Mouse (Mus musculus) erythroblast, adult 5-6 weeks (primary cell): ENCODE results near the gene Tbc1d15. TPM values are rescaled to one million over a fixed set of nuclear protein-coding genes. Genes with fewer than 3 reads are reported as not detected.

ENCODE experiments used
- ATAC-seq: replicated peaks from 2 replicates; pipeline ENCODE4 v1.8.0; 2016; ENCODE audit warnings: moderate number of reproducible peaks, mild to moderate bottlenecking, moderate TSS enrichment, inconsistent platforms; ENCODE audit not compliant: poor library complexity, low FRiP score, severe bottlenecking
- total RNA-seq, 2 experiments: library from RNA; stranded (forward) in 1 of 2; stranded (reverse) in 1 of 2; fragments of 150-400 nt in 1 of 2; fragments of 200-764, 138-1000 nt in 1 of 2; gene quantifications; 2 replicates each; pipeline versions ENCODE4 v1.2.3 to v1.2.4; 2015 to 2017; ENCODE audit warnings: low replicate concordance in 2 of 2

Tbc1d15 gene
- total RNA-seq, 2 experiments from 2014 or later = 23.8 to 25.6 TPM

GRCm38 (mm10) chr10:115173336-115173735 lies 77.9 kb downstream of the Tbc1d15 start:
- no peak for ATAC-seq

- ATAC-seq = no peak
Measured at GRCm38 (mm10) chr10:115171351-115171818, 79.9 kb downstream of the Tbc1d15 start.

- no peak for ATAC-seq
Measured at GRCm38 (mm10) chr10:115170496-115171350, 80.5 kb downstream of the Tbc1d15 start.

- ATAC-seq = no peak
Measured at GRCm38 (mm10) chr10:115169410-115169809, 81.9 kb downstream of the Tbc1d15 start.

- no peak for ATAC-seq
Measured at GRCm38 (mm10) chr10:115160289-115160688, 91.0 kb downstream of the Tbc1d15 start.

Other genes with a start within 250 kb of the Tbc1d15 start
- gene Tph2, start 66.4 kb downstream of the Tbc1d15 start, total RNA-seq (2015; ENCODE audit: low replicate concordance) = not detected in 2 replicates
- not detected in 2 replicates for gene Tph2, start 66.4 kb downstream of the Tbc1d15 start, total RNA-seq (2017; ENCODE audit: low replicate concordance)
- 28.2 and 38.2 TPM in 2 replicates for gene Rab21, start 64.1 kb upstream of the Tbc1d15 start, total RNA-seq (2015; ENCODE audit: low replicate concordance)
- 18.9 and 31.2 TPM in 2 replicates for gene Rab21, start 64.1 kb upstream of the Tbc1d15 start, total RNA-seq (2017; ENCODE audit: low replicate concordance)
- gene Tmem19, start 111.0 kb upstream of the Tbc1d15 start, total RNA-seq (2015; ENCODE audit: low replicate concordance) = 4.0 and 4.8 TPM in 2 replicates
- 2.5 and 7.5 TPM in 2 replicates for gene Tmem19, start 111.0 kb upstream of the Tbc1d15 start, total RNA-seq (2017; ENCODE audit: low replicate concordance)
- 2.3 and 3.5 TPM in 2 replicates for gene Thap2, start 133.0 kb upstream of the Tbc1d15 start, total RNA-seq (2015; ENCODE audit: low replicate concordance)
- 2.2 and 3.1 TPM in 2 replicates for gene Thap2, start 133.0 kb upstream of the Tbc1d15 start, total RNA-seq (2017; ENCODE audit: low replicate concordance)
- gene Zfc3h1, start 133.5 kb upstream of the Tbc1d15 start, total RNA-seq (2015; ENCODE audit: low replicate concordance) = 64.4 and 69.7 TPM in 2 replicates
- 59.2 and 74.6 TPM in 2 replicates for gene Zfc3h1, start 133.5 kb upstream of the Tbc1d15 start, total RNA-seq (2017; ENCODE audit: low replicate concordance)